Mouse (Mus musculus) olfactory bulb, adult 2 months (tissue): ENCODE measurements around the gene Spef2.

Experiments used
- CTCF ChIP-seq: fragments of 200-500 bp; IDR thresholded peaks from 2 replicates; pipeline ENCODE4 v1.5.1; 2012; ENCODE audit warnings: low read depth, mild to moderate bottlenecking, low read length, moderate library complexity; ENCODE audit not compliant: insufficient read depth
- POLR2A ChIP-seq: fragments of 200-500 bp; IDR thresholded peaks from 2 replicates; pipeline ENCODE4 v1.6.1; 2012; ENCODE audit warnings: mild to moderate bottlenecking, low read depth, low read length, moderate library complexity; ENCODE audit not compliant: insufficient read depth

DNA sequence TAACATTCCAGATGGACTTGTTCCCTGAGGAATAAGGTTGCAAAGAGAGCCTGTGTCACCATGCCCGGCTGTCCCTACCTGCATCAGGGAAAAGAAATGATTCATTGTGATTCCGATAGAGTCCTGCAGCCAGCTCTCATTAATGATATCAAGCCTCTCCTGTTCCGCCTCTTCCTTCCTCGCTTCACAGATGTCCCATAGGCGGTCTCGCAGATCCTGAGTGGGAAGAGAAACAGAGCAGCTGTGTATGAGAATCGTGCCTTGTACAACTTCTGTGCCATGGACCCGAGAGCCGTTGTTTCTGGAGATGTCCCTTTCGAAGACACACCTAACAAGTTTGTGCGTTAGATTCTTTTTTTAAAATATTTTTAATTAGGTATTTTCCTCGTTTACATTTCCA, 114.2 kb downstream of the Spef2 start:
- TF ChIP-seq POLR2A: no peak
- no peak for TF ChIP-seq CTCF
